Mouse (Mus musculus): ENCODE results near the gene Smim1. TPM values are rescaled to one million over a fixed set of nuclear protein-coding genes. Genes with fewer than 3 reads are reported as not detected.

The Smim1 gene
- polyA plus RNA-seq, 1 experiment from 2014 or later = 31.2 TPM

- Histone ChIP-seq H3K4me1 (replicated peaks; ENCODE audit: control insufficient read depth, insufficient read depth) (no peaks in the 10 kb centered on the region), H3K9ac (ENCODE audit: low read length) (no peak overlapping the region), H3K4me2 (replicated peaks; ENCODE audit: low read depth) (no peak overlapping the region), H3K36me3 (ENCODE audit: control insufficient read depth, insufficient read depth, low read length) (no peaks in the 10 kb centered on the region), H3K27ac (replicated peaks) (no peak overlapping the region), H3K4me3 (ENCODE audit: low read depth, low read length) (no peak overlapping the region), H3K9me3 (ENCODE audit: control insufficient read depth, low read length) (no peaks in the 10 kb centered on the region), H3K27me3 (ENCODE audit: control insufficient read depth, insufficient read depth, low read length) (no peaks in the 10 kb centered on the region)
- DNase-seq (ENCODE audit: low spot score) = no peak
- TF ChIP-seq EP300 (optimal IDR thresholded peaks at IDR 0.05) (no peak), CTCF (IDR thresholded peaks at IDR 0.05; ENCODE audit: low read depth) (peak; percentile 43)
- 67% methylated on average over 5 of the region's 5 CpGs for WGBS
- ATAC-seq (ENCODE audit: low FRiP score, low TSS enrichment) = no peak
These were observed 19.8 kb upstream of the Smim1 start for GRCm38 (mm10) chr4:154045837-154046236.

DNA sequence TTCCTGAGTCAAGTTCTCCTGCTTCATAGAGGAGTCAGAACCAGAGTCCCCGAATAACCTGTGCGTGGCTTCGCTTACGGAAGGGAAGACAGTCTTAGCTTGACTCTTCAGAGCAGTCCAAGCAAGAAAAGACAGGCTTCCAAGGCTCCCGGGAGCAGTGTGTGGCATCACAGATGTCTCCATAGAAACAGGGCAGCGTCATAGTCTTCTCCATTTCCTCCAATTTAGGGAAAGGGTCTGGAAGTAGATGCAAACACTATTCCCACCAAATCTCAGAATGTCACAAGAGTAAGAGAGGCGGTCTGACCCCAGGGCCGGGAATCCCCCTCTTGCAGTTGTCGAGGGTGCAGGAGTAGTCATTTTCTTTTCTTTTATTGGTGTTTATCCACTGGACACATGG is 16.5 kb upstream of the Smim1 start, which contains the start of gene Ccdc27:
TSS of gene Ccdc27 (minus strand) at position 101 of the 400 bp plus-strand sequence.
- Histone ChIP-seq H3K4me1 (replicated peaks; ENCODE audit: control insufficient read depth, insufficient read depth) (no peaks in the 10 kb centered on the region), H3K4me2 (replicated peaks; ENCODE audit: low read depth) (no peak within 1 kb of the TSS), H3K36me3 (ENCODE audit: control insufficient read depth, insufficient read depth, low read length) (no peaks in the 10 kb centered on the region), H3K27ac (replicated peaks) (no peak within 1 kb of the TSS), H3K9ac (ENCODE audit: low read length) (no peak within 1 kb of the TSS), H3K27me3 (ENCODE audit: control insufficient read depth, insufficient read depth, low read length) (no peaks in the 10 kb centered on the region), H3K4me3 (ENCODE audit: low read depth, low read length) (no peak within 1 kb of the TSS), H3K9me3 (ENCODE audit: control insufficient read depth, low read length) (no peaks in the 10 kb centered on the region)
- ATAC-seq (ENCODE audit: low FRiP score, low TSS enrichment) (no peak), DNase-seq (ENCODE audit: low spot score) (no peak)
- TF ChIP-seq CTCF (IDR thresholded peaks at IDR 0.05; ENCODE audit: low read depth) = no peak
- TF ChIP-seq EP300 (optimal IDR thresholded peaks at IDR 0.05) = no peak
- 82% methylated on average over 9 of the region's 9 CpGs for WGBS

DNA sequence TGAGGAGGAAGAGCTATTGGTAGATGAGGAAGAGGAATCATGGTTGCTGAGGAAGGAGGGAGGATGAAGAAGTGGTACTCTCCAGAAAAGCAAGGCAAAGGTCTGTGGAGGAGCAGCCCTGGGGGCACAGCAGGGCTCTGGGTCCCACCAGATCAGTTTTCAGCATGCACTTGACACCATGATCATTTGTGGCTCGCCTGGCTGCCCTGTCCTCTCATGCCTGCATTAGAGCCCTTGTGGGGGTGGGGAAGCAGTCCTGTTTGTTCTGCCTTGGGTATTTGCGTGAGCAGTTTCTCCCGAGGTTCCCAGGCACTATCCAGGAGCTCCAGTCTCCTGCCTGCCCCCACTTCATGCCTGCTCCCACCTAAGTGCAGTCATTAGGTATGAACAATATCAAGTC is 11.1 kb upstream of the Smim1 start:
- Histone ChIP-seq H3K4me3 (ENCODE audit: low read depth, low read length) (no peak overlapping the region), H3K27me3 (ENCODE audit: control insufficient read depth, insufficient read depth, low read length) (no peaks in the 10 kb centered on the region), H3K4me2 (replicated peaks; ENCODE audit: low read depth) (no peak overlapping the region), H3K9ac (ENCODE audit: low read length) (no peak overlapping the region), H3K27ac (replicated peaks) (no peak overlapping the region), H3K36me3 (ENCODE audit: control insufficient read depth, insufficient read depth, low read length) (no peaks in the 10 kb centered on the region), H3K9me3 (ENCODE audit: control insufficient read depth, low read length) (no peaks in the 10 kb centered on the region), H3K4me1 (replicated peaks; ENCODE audit: control insufficient read depth, insufficient read depth) (peaks cover 3% of the 10 kb centered on the region; the same call in 1 of the 2 replicates)
- WGBS = 43% methylated on average over 3 of the region's 3 CpGs
- ATAC-seq (ENCODE audit: low FRiP score, low TSS enrichment) (no peak), DNase-seq (ENCODE audit: low spot score) (no peak)
- TF ChIP-seq EP300 (optimal IDR thresholded peaks at IDR 0.05) (no peak), CTCF (IDR thresholded peaks at IDR 0.05; ENCODE audit: low read depth) (no peak)

DNA sequence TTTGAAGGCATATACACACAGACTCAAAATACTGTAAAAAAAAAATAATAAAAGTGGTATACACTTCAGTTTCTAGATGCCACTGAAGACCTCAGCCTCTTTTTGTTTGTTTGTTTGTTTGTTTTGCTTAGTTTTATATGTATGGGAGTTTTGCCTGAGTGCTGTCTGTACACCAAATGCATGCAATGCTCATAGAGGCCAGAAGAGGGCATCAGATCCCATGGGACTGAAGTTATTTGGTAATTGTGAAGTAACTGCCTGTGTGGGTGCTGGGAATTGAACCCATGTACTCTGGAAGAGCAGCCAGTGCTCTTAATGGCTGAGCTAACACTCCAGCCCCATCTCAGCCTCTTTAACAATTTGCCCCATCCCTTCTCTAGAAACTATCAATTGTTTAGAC is 2.6 kb upstream of the Smim1 start:
- Histone ChIP-seq H3K9ac (ENCODE audit: low read length) (no peak overlapping the region), H3K4me2 (replicated peaks; ENCODE audit: low read depth) (no peak overlapping the region), H3K4me1 (replicated peaks; ENCODE audit: control insufficient read depth, insufficient read depth) (peaks cover 7% of the 10 kb centered on the region), H3K4me3 (ENCODE audit: low read depth, low read length) (no peak overlapping the region), H3K9me3 (ENCODE audit: control insufficient read depth, low read length) (no peaks in the 10 kb centered on the region), H3K36me3 (ENCODE audit: control insufficient read depth, insufficient read depth, low read length) (no peaks in the 10 kb centered on the region), H3K27me3 (ENCODE audit: control insufficient read depth, insufficient read depth, low read length) (no peaks in the 10 kb centered on the region), H3K27ac (replicated peaks) (no peak overlapping the region)
- no peak for DNase-seq (ENCODE audit: low spot score)
- no peak for ATAC-seq (ENCODE audit: low FRiP score, low TSS enrichment)
- TF ChIP-seq CTCF (IDR thresholded peaks at IDR 0.05; ENCODE audit: low read depth) (peak; percentile 64), EP300 (optimal IDR thresholded peaks at IDR 0.05) (no peak)

- DNase-seq (ENCODE audit: low spot score) = no peak
- H3K36me3 ChIP-seq (ENCODE audit: control insufficient read depth, insufficient read depth, low read length) = no peaks in the 10 kb centered on the region
- no peak overlapping the region for H3K9ac ChIP-seq (ENCODE audit: low read length)
- no peak overlapping the region for H3K4me3 ChIP-seq (ENCODE audit: low read depth, low read length)
- no peaks in the 10 kb centered on the region for H3K9me3 ChIP-seq (ENCODE audit: control insufficient read depth, low read length)
- peaks cover 7% of the 10 kb centered on the region for H3K4me1 ChIP-seq (replicated peaks; ENCODE audit: control insufficient read depth, insufficient read depth)
- no peak for TF ChIP-seq EP300 (optimal IDR thresholded peaks at IDR 0.05)
- no peak for TF ChIP-seq CTCF (IDR thresholded peaks at IDR 0.05; ENCODE audit: low read depth)
- ATAC-seq (ENCODE audit: low FRiP score, low TSS enrichment) = no peak
- H3K27ac ChIP-seq (replicated peaks) = 0 out of 2 replicates have a peak overlapping the region, but pooled peaks have one; percentile 24
- no peaks in the 10 kb centered on the region for H3K27me3 ChIP-seq (ENCODE audit: control insufficient read depth, insufficient read depth, low read length)
- no peak overlapping the region for H3K4me2 ChIP-seq (replicated peaks; ENCODE audit: low read depth)
- 52% methylated on average over 7 of the region's 7 CpGs for WGBS
These were observed 2.0 kb upstream of the Smim1 start for GRCm38 (mm10) chr4:154028066-154028465.

DNA sequence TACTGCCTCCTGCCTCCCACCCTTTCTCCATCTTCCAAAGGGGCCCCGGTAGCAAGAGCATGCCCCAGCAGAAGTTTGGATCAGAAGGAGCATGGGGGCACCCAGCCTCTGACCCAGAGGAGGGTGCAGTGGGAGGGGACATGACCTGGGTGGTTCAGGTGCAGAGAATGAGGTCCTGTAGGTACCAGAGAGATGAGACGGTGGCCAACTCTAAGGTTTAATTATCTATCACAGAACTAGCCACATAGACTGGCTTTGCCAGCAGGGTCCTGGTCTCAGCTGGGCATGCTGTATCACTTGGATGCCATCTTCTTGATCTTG is 371 bp upstream of the Smim1 start:
- Histone ChIP-seq H3K4me3 (ENCODE audit: low read depth, low read length) (peak overlapping the region; percentile 53), H3K9ac (ENCODE audit: low read length) (peak overlapping the region; percentile 59), H3K4me1 (replicated peaks; ENCODE audit: control insufficient read depth, insufficient read depth) (peaks cover 9% of the 10 kb centered on the region), H3K4me2 (replicated peaks; ENCODE audit: low read depth) (peak overlapping the region; percentile 76), H3K36me3 (ENCODE audit: control insufficient read depth, insufficient read depth, low read length) (peaks cover 4% of the 10 kb centered on the region; the same call in 1 of the 2 replicates), H3K27ac (replicated peaks) (no peak overlapping the region), H3K27me3 (ENCODE audit: control insufficient read depth, insufficient read depth, low read length) (no peaks in the 10 kb centered on the region), H3K9me3 (ENCODE audit: control insufficient read depth, low read length) (no peaks in the 10 kb centered on the region)
- ATAC-seq (ENCODE audit: low FRiP score, low TSS enrichment) = no peak
- 19% methylated on average over 2 of the region's 2 CpGs for WGBS
- DNase-seq (ENCODE audit: low spot score) = no peak
- TF ChIP-seq EP300 (optimal IDR thresholded peaks at IDR 0.05) (no peak), CTCF (IDR thresholded peaks at IDR 0.05; ENCODE audit: low read depth) (no peak)
